Mouse (Mus musculus): ENCODE results near the gene Upf1. TPM values are rescaled to one million over a fixed set of nuclear protein-coding genes. Genes with fewer than 3 reads are reported as not detected.

The Upf1 gene
- polyA plus RNA-seq, 1 experiment, result 35.8 TPM

- no peak overlapping the region for H3K4me2 ChIP-seq (ENCODE audit: low read depth)
- H3K36me3 ChIP-seq (ENCODE audit: control insufficient read depth, insufficient read depth), result peaks cover 17% of the 10 kb centered on the region
These were observed 23.0 kb downstream of the Upf1 start for GRCm38 (mm10) chr8:70329835-70330740.

GRCm38 (mm10) chr8:70329124-70329834 lies 23.8 kb downstream of the Upf1 start, which contains the start of gene Gdf1:
TSS of gene Gdf1 (plus strand) at chr8:70329817.
- Histone ChIP-seq H3K27me3 (ENCODE audit: control insufficient read depth, insufficient read depth, insufficient read length) (no peaks in the 10 kb centered on the region), H3K4me3 (no peak within 1 kb of the TSS), H3K4me2 (ENCODE audit: low read depth) (no peak within 1 kb of the TSS), H3K36me3 (ENCODE audit: control insufficient read depth, insufficient read depth) (peaks cover 12% of the 10 kb centered on the region), H3K79me2 (ENCODE audit: control insufficient read depth, insufficient read depth) (no peaks in the 10 kb centered on the region), H3ac (ENCODE audit: control insufficient read depth, insufficient read length) (no peak within 1 kb of the TSS)
- TF ChIP-seq POLR2AphosphoS2 (IDR thresholded peaks at IDR 0.05; ENCODE audit: insufficient read length, low read depth) (no peak), MYOG (IDR thresholded peaks at IDR 0.05; ENCODE audit: control insufficient read depth in 1 of 3, insufficient read depth in 1 of 3, insufficient read length in 2 of 3, low read depth in 2 of 3) (no peak), MYOD1 (IDR thresholded peaks at IDR 0.05; ENCODE audit: control insufficient read depth in 1 of 3, insufficient read length in 2 of 3, low read depth in 2 of 3) (no peak), REST (IDR thresholded peaks at IDR 0.05; ENCODE audit: insufficient read depth, insufficient read length) (no peak), TCF12 (IDR thresholded peaks at IDR 0.05; ENCODE audit: insufficient read depth, poor library complexity, severe bottlenecking) (no peak), TCF3 (IDR thresholded peaks at IDR 0.05; ENCODE audit: insufficient read length, low read depth) (no peak), MAX (IDR thresholded peaks at IDR 0.05; ENCODE audit: low read depth) (no peak), CEBPB (IDR thresholded peaks at IDR 0.05; ENCODE audit: insufficient read depth, poor library complexity, severe bottlenecking) (no peak), USF1 (IDR thresholded peaks at IDR 0.05; ENCODE audit: low read depth) (no peak), SRF (IDR thresholded peaks at IDR 0.05; ENCODE audit: control insufficient read depth, insufficient read length, low read depth) (no peak), POLR2A (IDR thresholded peaks at IDR 0.05; ENCODE audit: insufficient read length, low read depth) (no peak), E2F4 (IDR thresholded peaks at IDR 0.05; ENCODE audit: insufficient read depth) (no peak)

More at GRCm38 (mm10) chr8:70329835-70330740, 23.0 kb downstream of the Upf1 start:
- Histone ChIP-seq H3K27me3 (ENCODE audit: control insufficient read depth, insufficient read depth, insufficient read length) (no peaks in the 10 kb centered on the region), H3ac (ENCODE audit: control insufficient read depth, insufficient read length) (no peak overlapping the region), H3K4me3 (no peak overlapping the region), H3K79me2 (ENCODE audit: control insufficient read depth, insufficient read depth) (no peaks in the 10 kb centered on the region)
- peak; percentile 65 for TF ChIP-seq POLR2AphosphoS2 (IDR thresholded peaks at IDR 0.05; ENCODE audit: insufficient read length, low read depth)
- no peak for TF ChIP-seq MAX (IDR thresholded peaks at IDR 0.05; ENCODE audit: low read depth)

- Histone ChIP-seq H3K79me2 (ENCODE audit: control insufficient read depth, insufficient read depth) (no peaks in the 10 kb centered on the region), H3K4me2 (ENCODE audit: low read depth) (no peak overlapping the region), H3ac (ENCODE audit: control insufficient read depth, insufficient read length) (no peak overlapping the region), H3K4me3 (no peak overlapping the region), H3K27me3 (ENCODE audit: control insufficient read depth, insufficient read depth, insufficient read length) (no peaks in the 10 kb centered on the region), H3K36me3 (ENCODE audit: control insufficient read depth, insufficient read depth) (peaks cover 4% of the 10 kb centered on the region)
- TF ChIP-seq MYOG (IDR thresholded peaks at IDR 0.05; ENCODE audit: control insufficient read depth in 1 of 3, insufficient read depth in 1 of 3, insufficient read length in 2 of 3, low read depth in 2 of 3), result no peak
- TF ChIP-seq MAX (IDR thresholded peaks at IDR 0.05; ENCODE audit: low read depth), result no peak
- no peak for TF ChIP-seq MYOD1 (IDR thresholded peaks at IDR 0.05; ENCODE audit: control insufficient read depth in 1 of 3, insufficient read length in 2 of 3, low read depth in 2 of 3)
- TF ChIP-seq SRF (IDR thresholded peaks at IDR 0.05; ENCODE audit: control insufficient read depth, insufficient read length, low read depth), result no peak
- TF ChIP-seq TCF3 (IDR thresholded peaks at IDR 0.05; ENCODE audit: insufficient read length, low read depth), result no peak
- TF ChIP-seq CEBPB (IDR thresholded peaks at IDR 0.05; ENCODE audit: insufficient read depth, poor library complexity, severe bottlenecking), result no peak
- TF ChIP-seq REST (IDR thresholded peaks at IDR 0.05; ENCODE audit: insufficient read depth, insufficient read length), result no peak
- TF ChIP-seq TCF12 (IDR thresholded peaks at IDR 0.05; ENCODE audit: insufficient read depth, poor library complexity, severe bottlenecking), result no peak
- TF ChIP-seq POLR2AphosphoS2 (IDR thresholded peaks at IDR 0.05; ENCODE audit: insufficient read length, low read depth), result no peak
- no peak for TF ChIP-seq POLR2A (IDR thresholded peaks at IDR 0.05; ENCODE audit: insufficient read length, low read depth)
- TF ChIP-seq USF1 (IDR thresholded peaks at IDR 0.05; ENCODE audit: low read depth), result no peak
- TF ChIP-seq E2F4 (IDR thresholded peaks at IDR 0.05; ENCODE audit: insufficient read depth), result no peak
These were observed 25.6 kb downstream of the Upf1 start for GRCm38 (mm10) chr8:70327512-70327911.

- H3ac ChIP-seq (ENCODE audit: control insufficient read depth, insufficient read length), result no peak overlapping the region
- H3K27me3 ChIP-seq (ENCODE audit: control insufficient read depth, insufficient read depth, insufficient read length), result no peaks in the 10 kb centered on the region
- H3K79me2 ChIP-seq (ENCODE audit: control insufficient read depth, insufficient read depth), result no peaks in the 10 kb centered on the region
- TF ChIP-seq E2F4 (IDR thresholded peaks at IDR 0.05; ENCODE audit: insufficient read depth) (no peak), MYOD1 (IDR thresholded peaks at IDR 0.05; ENCODE audit: control insufficient read depth in 1 of 3, insufficient read length in 2 of 3, low read depth in 2 of 3) (no peak), SRF (IDR thresholded peaks at IDR 0.05; ENCODE audit: control insufficient read depth, insufficient read length, low read depth) (no peak), POLR2A (IDR thresholded peaks at IDR 0.05; ENCODE audit: insufficient read length, low read depth) (no peak), CEBPB (IDR thresholded peaks at IDR 0.05; ENCODE audit: insufficient read depth, poor library complexity, severe bottlenecking) (no peak), REST (IDR thresholded peaks at IDR 0.05; ENCODE audit: insufficient read depth, insufficient read length) (no peak), POLR2AphosphoS2 (IDR thresholded peaks at IDR 0.05; ENCODE audit: insufficient read length, low read depth) (no peak), MYOG (IDR thresholded peaks at IDR 0.05; ENCODE audit: control insufficient read depth in 1 of 3, insufficient read depth in 1 of 3, insufficient read length in 2 of 3, low read depth in 2 of 3) (no peak), USF1 (IDR thresholded peaks at IDR 0.05; ENCODE audit: low read depth) (no peak), TCF3 (IDR thresholded peaks at IDR 0.05; ENCODE audit: insufficient read length, low read depth) (no peak), TCF12 (IDR thresholded peaks at IDR 0.05; ENCODE audit: insufficient read depth, poor library complexity, severe bottlenecking) (no peak), MAX (IDR thresholded peaks at IDR 0.05; ENCODE audit: low read depth) (no peak)
- no peak overlapping the region for H3K4me2 ChIP-seq (ENCODE audit: low read depth)
- H3K36me3 ChIP-seq (ENCODE audit: control insufficient read depth, insufficient read depth), result no peaks in the 10 kb centered on the region
- H3K4me3 ChIP-seq, result no peak overlapping the region
These were observed 29.4 kb downstream of the Upf1 start for GRCm38 (mm10) chr8:70323716-70324115.
